Mouse (Mus musculus) liver, embryonic 16.5 days (tissue): ENCODE measurements around the gene Zfp867. TPM values are rescaled to one million over a fixed set of nuclear protein-coding genes. Genes with fewer than 3 reads are reported as not detected.

Experiments used
- ATAC-seq: fragments of 200-750 bp; cut with Nextera tagmentation; 2 replicates; pipeline ENCODE4 v1.8.0; 2017; ENCODE audit warnings: low read depth, mild to moderate bottlenecking, moderate number of reproducible peaks, moderate library complexity
- H3K27ac ChIP-seq: fragments of 300-500 bp; sonication (generic); 2 replicates; pipeline ENCODE4 v1.5.1; 2014; ENCODE audit warnings: mild to moderate bottlenecking, low read length
- H3K27me3 ChIP-seq: fragments of 300-500 bp; sonication (generic); 2 replicates; pipeline ENCODE4 v1.6.1; 2014; ENCODE audit warnings: low read depth, low read length, mixed read lengths; ENCODE audit not compliant: control insufficient read depth, insufficient read depth
- H3K36me3 ChIP-seq: fragments of 300-500 bp; sonication (generic); 2 replicates; pipeline ENCODE4 v1.6.1; 2014; ENCODE audit warnings: mild to moderate bottlenecking; ENCODE audit not compliant: control insufficient read depth, insufficient read depth
- H3K4me1 ChIP-seq: fragments of 300-500 bp; sonication (generic); 2 replicates; pipeline ENCODE4 v1.6.1; 2014; ENCODE audit warnings: low read depth, low read length, mixed read lengths; ENCODE audit not compliant: control insufficient read depth
- H3K4me2 ChIP-seq: fragments of 300-500 bp; sonication (generic); 2 replicates; pipeline ENCODE4 v1.6.1; 2014; ENCODE audit warnings: low read depth, low read length, mixed read lengths
- H3K4me3 ChIP-seq: fragments of 300-500 bp; sonication (generic); 2 replicates; pipeline ENCODE4 v1.5.1; 2014; ENCODE audit warnings: low read depth, mild to moderate bottlenecking, low read length
- H3K9ac ChIP-seq: fragments of 300-500 bp; sonication (generic); 2 replicates; pipeline ENCODE4 v1.6.1; 2014; ENCODE audit warnings: low read depth, low read length
- H3K9me3 ChIP-seq: fragments of 300-500 bp; sonication (generic); replicated peaks from 2 replicates; pipeline ENCODE4 v1.6.1; 2016; ENCODE audit warnings: low read length; ENCODE audit not compliant: control insufficient read depth
- WGBS: fragments of 180-500 bp; shearing (Covaris S2); extraction: QIAGEN DNeasy Blood & Tissue Kit; methylation state at CpG from one replicate; pipeline ENCODE4 v1.1.7; 2014; ENCODE audit not compliant: insufficient replicate concordance; 5-methylcytosine and 5-hydroxymethylcytosine counted together
- polyA plus RNA-seq: library from polyadenylated mRNA; unstranded; fragments of >200 nt; fragmentation: Nextera tagmentation; extraction: Ambion mirVana; gene quantifications from 2 replicates; pipeline ENCODE4 v1.2.1, GENCODE M21; 2015

Zfp867 gene
- polyA plus RNA-seq, 1 experiment from 2014 or later, result 1.4 TPM

- peaks cover 8% of the 10 kb centered on the region; the same call in 1 of the 2 replicates for H3K36me3 ChIP-seq
- ATAC-seq, result no peak
- H3K4me2 ChIP-seq, result no peak overlapping the region
- H3K27me3 ChIP-seq, result no peaks in the 10 kb centered on the region
- H3K27ac ChIP-seq, result no peak overlapping the region
- no peaks in the 10 kb centered on the region for H3K9me3 ChIP-seq
- H3K4me1 ChIP-seq, result no peaks in the 10 kb centered on the region
- no peak overlapping the region for H3K4me3 ChIP-seq
- 6% methylated on average over 2 of the region's 2 CpGs for WGBS
- H3K9ac ChIP-seq, result no peak overlapping the region
These were observed 10.9 kb upstream of the Zfp867 start for GRCm38 (mm10) chr11:59483212-59483611.

DNA sequence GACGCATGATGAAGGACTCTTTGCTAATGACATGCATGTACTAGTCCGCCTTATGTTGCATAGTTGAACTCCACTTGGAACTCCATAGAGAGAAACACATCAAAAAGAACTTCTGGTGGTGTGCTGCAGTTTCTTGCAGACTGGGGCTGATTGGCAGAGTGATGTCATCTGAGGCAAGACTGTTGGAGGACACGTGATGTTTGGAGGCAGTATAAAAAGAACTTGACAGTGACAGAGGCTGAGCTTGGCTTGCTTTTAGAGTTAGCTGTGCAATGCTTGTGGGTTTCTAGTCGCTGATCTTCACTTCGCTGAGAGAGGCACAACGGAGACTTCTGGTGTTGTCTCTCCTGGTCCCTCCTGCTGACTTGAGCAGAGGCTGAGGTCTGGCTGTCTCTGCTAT is 5.0 kb upstream of the Zfp867 start:
- Histone ChIP-seq H3K4me3 (no peak overlapping the region), H3K27ac (no peak overlapping the region), H3K9ac (no peak overlapping the region), H3K4me2 (no peak overlapping the region), H3K36me3 (no peaks in the 10 kb centered on the region), H3K4me1 (no peaks in the 10 kb centered on the region), H3K27me3 (no peaks in the 10 kb centered on the region), H3K9me3 (no peaks in the 10 kb centered on the region)
- no peak for ATAC-seq
- WGBS, result 52% methylated on average over 6 of the region's 6 CpGs

DNA sequence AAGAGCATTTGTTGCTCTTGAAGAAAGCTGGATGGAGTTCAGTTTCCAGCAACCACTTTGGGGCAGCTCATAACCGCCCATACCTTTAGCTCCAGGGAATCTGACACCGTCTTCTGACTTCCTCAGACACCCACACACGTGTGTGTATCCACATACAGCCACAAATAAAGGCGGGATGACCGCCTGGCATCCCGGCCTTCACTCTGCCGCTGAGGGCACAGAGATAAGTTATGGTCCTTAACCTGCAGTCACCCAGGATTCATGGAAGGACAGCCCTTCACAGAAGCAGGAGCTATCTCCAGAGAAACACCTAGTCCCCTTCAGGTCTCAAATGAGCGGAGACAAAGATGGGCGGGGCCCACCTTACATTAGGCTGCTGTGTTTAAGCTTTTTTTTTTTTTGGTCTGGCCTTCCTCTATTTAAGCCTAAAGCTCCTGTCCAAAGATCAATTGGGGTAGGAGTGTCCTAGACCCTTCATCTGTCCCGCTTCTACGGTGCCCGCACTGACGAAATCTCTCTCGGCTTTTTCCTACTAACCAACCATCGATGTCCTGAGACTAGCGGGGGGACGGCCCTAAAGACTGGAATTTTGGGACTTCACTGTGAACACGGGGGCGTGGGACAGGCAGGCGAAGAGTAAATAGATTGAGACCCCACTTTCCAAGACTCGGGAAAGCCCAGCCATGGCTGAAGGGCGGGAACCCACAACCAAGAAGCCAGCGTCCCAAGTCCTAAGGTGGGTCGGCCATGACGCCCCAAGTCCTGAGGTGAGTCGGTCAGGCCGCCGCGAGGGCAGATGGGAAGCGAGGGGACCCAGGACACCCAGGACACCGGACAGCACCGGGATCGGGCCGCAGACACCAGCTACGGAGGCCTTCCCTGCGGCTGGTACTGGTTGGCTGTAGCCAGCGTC is 605 bp downstream of the Zfp867 start:
- Histone ChIP-seq H3K4me3 (peak overlapping the region; percentile 65), H3K27me3 (no peaks in the 10 kb centered on the region), H3K4me2 (peak overlapping the region; percentile 79), H3K4me1 (peaks cover 2% of the 10 kb centered on the region), H3K9ac (peak overlapping the region; percentile 71), H3K36me3 (no peaks in the 10 kb centered on the region), H3K9me3 (no peaks in the 10 kb centered on the region), H3K27ac (peak overlapping the region; percentile 64)
- peak; percentile 66 for ATAC-seq
- WGBS, result 7% methylated on average over 37 of the region's 37 CpGs

GRCm38 (mm10) chr11:59460459-59460858 is 11.8 kb downstream of the Zfp867 start:
- H3K27me3 ChIP-seq, result no peaks in the 10 kb centered on the region
- peaks cover 23% of the 10 kb centered on the region for H3K36me3 ChIP-seq
- ATAC-seq, result no peak
- no peaks in the 10 kb centered on the region for H3K4me1 ChIP-seq
- no peak overlapping the region for H3K27ac ChIP-seq
- no peak overlapping the region for H3K4me2 ChIP-seq
- no peak overlapping the region for H3K9ac ChIP-seq
- peaks cover 6% of the 10 kb centered on the region; the same call in 1 of the 2 replicates for H3K9me3 ChIP-seq
- 85% methylated on average over 2 of the region's 2 CpGs for WGBS
- H3K4me3 ChIP-seq, result no peak overlapping the region

DNA sequence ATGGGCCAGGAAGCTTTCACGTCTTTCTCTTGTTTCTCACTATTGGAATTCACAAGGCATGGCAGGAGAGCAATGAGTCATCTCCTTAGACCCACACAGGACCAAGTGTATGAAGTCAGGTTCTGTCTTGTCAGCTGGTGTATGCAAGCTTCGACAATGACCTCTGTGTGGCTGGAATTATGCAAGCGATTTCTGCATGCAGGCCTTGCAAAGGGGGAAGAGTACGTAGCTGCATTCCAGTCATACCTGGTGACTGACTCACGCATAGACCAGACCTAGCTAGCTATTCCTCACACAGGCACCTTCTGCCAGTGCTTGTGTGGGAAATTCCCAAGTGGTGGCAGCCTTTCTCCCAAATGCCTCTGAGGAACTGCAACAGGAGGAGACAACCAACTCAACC is 13.3 kb downstream of the Zfp867 start:
- peaks cover 25% of the 10 kb centered on the region for H3K36me3 ChIP-seq
- peak; percentile 72 for ATAC-seq
- 44% methylated on average over 5 of the region's 5 CpGs for WGBS

DNA sequence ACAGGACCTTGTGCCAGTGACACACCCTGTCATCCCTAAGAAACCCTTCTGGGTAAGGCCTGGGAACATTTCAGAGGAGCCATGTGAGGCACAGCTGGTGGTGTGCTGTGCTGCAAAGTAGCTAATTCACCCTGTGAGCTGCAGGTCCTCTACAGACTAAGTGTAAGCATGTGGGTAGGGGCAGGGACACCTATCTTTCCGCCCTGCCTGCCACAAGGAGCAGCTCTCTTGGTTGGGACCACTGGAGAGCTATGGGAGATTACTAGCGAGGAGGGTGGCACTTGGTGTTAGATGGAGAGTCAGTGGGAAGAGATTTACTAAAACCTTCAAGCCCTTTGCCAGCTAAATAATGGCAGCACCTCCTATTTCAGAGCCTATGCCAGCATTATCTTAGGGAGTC is 15.4 kb downstream of the Zfp867 start:
- WGBS, result 60% methylated on average over 2 of the region's 2 CpGs
- no peak overlapping the region for H3K9ac ChIP-seq
- no peaks in the 10 kb centered on the region for H3K27me3 ChIP-seq
- H3K4me1 ChIP-seq, result no peaks in the 10 kb centered on the region
- no peak for ATAC-seq
- H3K27ac ChIP-seq, result no peak overlapping the region
- H3K36me3 ChIP-seq, result peaks cover 11% of the 10 kb centered on the region
- no peak overlapping the region for H3K4me3 ChIP-seq
- no peak overlapping the region for H3K4me2 ChIP-seq
- H3K9me3 ChIP-seq, result no peaks in the 10 kb centered on the region

More for the DNA sequence above, 13.3 kb downstream of the Zfp867 start:
- Histone ChIP-seq H3K4me2 (no peak overlapping the region), H3K4me1 (no peaks in the 10 kb centered on the region), H3K9ac (no peak overlapping the region), H3K4me3 (no peak overlapping the region), H3K27me3 (no peaks in the 10 kb centered on the region), H3K27ac (no peak overlapping the region), H3K9me3 (peaks cover 6% of the 10 kb centered on the region; the same call in 1 of the 2 replicates)

DNA sequence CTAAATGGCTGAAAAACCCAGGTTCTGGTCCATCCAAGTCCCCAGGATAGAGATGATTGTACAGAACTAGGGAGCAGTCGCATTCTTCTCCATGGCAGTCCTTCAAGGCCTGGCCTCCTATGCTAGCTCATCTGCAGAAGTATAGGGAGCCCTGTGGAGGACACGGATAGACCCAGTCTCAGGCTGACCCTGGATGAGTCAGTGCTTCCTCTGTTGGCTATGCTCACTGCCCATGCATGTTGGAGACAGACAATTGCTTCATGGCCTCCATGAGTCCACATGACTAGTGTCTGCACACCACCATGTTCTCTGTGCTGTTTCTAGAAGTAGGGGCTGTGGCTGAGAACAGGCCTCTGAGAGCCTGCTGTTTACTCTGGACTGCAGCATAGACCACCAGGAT is 15.9 kb downstream of the Zfp867 start:
- ATAC-seq, result no peak
- H3K27ac ChIP-seq, result no peak overlapping the region
- no peaks in the 10 kb centered on the region for H3K4me1 ChIP-seq
- no peak overlapping the region for H3K4me3 ChIP-seq
- peaks cover 11% of the 10 kb centered on the region for H3K36me3 ChIP-seq
- WGBS, result 77% methylated on average over 2 of the region's 2 CpGs
- no peaks in the 10 kb centered on the region for H3K27me3 ChIP-seq
- H3K9ac ChIP-seq, result no peak overlapping the region
- no peaks in the 10 kb centered on the region for H3K9me3 ChIP-seq
- no peak overlapping the region for H3K4me2 ChIP-seq

DNA sequence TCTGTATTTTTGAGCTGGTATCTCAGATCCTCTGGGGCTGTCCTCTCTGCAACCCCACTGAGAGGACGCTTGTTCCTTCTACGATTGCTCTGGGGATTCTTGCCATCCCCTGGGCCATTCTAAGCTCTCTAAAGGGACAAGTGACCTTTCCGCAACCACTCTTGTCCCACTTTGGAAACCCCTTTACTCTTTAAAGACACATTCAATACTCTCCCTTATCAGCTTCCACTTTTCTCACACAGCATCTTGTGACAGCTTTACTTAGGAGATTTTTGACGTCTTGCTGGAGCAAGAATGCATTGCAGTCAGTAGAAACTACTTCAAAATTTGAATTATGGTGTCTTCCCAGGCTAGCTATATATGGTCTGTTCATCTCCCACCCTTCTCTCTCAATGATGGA is 21.2 kb downstream of the Zfp867 start, which contains the start of gene Snap47:
Gene Snap47 (minus strand): TSS at position 101 of the 400 bp plus-strand sequence.
- no peak for ATAC-seq
- Histone ChIP-seq H3K36me3 (peaks cover 11% of the 10 kb centered on the region), H3K27me3 (no peaks in the 10 kb centered on the region), H3K9me3 (no peaks in the 10 kb centered on the region), H3K4me1 (peaks cover 17% of the 10 kb centered on the region), H3K4me3 (peak within 1 kb of the TSS; percentile 87), H3K4me2 (peak within 1 kb of the TSS; percentile 94), H3K27ac (peak within 1 kb of the TSS; percentile 43), H3K9ac (peak within 1 kb of the TSS; percentile 87)
- WGBS, result 75% methylated on average over 4 of the region's 4 CpGs

- H3K27ac ChIP-seq, result peak overlapping the region; percentile 43
- peak; percentile 53 for ATAC-seq
- peaks cover 17% of the 10 kb centered on the region for H3K4me1 ChIP-seq
- H3K4me3 ChIP-seq, result peak overlapping the region; percentile 87
- H3K9ac ChIP-seq, result peak overlapping the region; percentile 87
- no peaks in the 10 kb centered on the region for H3K27me3 ChIP-seq
- peak overlapping the region; percentile 94 for H3K4me2 ChIP-seq
- no peaks in the 10 kb centered on the region for H3K9me3 ChIP-seq
- WGBS, result under 1% methylated on average over 38 of the region's 38 CpGs
- H3K36me3 ChIP-seq, result peaks cover 9% of the 10 kb centered on the region
These were observed 22.0 kb downstream of the Zfp867 start for GRCm38 (mm10) chr11:59450230-59450771.
